Mouse (Mus musculus): ENCODE results near the gene Cnpy1.

- TF ChIP-seq CTCF (IDR thresholded peaks at IDR 0.05; ENCODE audit: extremely low read depth, insufficient read depth, low read length) = no peak
- no peak for TF ChIP-seq POLR2A (IDR thresholded peaks at IDR 0.05; ENCODE audit: extremely low read depth, insufficient read depth, low read length)
Observed at GRCm38 (mm10) chr5:28161938-28162402, 83.6 kb downstream of the Cnpy1 start.

Measured in cortical plate, adult 2 months (tissue).